Comparison of ENCODE assay signal across 8 mouse cellular contexts in genomic region chr7:24971261-24971971, GRCm38 (mm10). TPM values are rescaled to one million over a fixed set of nuclear protein-coding genes. Genes with fewer than 3 reads are reported as not detected.
DNase-seq lines count a peak whose midpoint lies in the region; ATAC-seq and TF ChIP-seq lines count a peak whose summit lies in the region.
"Had no signal": no experiment of that assay in that cellular context is flagged by ENCODE, and none has a peak within 500 bp of the region (broad histone marks: within the 10 kb centered on the region; RNA-seq: fewer than 3 reads in every experiment).

No protein-coding gene starts in this region.

- no peak overlapping the region; the same call in 1 of the 2 replicates for H3K9ac ChIP-seq in CH12.LX (ENCODE audit: insufficient read depth, low read depth)
- peak overlapping the region; percentile 72 for H3K9ac ChIP-seq in kidney, embryonic 15.5 days

- peak; percentile 25; the same call in 1 of the 2 replicates for ATAC-seq in granulocyte monocyte progenitor cell, adult 5-6 weeks (replicated peaks; ENCODE audit: poor library complexity, severe bottlenecking)
- ATAC-seq in kidney, embryonic 15.5 days (replicated peaks; ENCODE audit: low FRiP score): no peak

- TF ChIP-seq CTCF in CH12.LX (conservative IDR thresholded peaks at IDR 0.05 in 1 of 2, IDR thresholded peaks at IDR 0.05 in 1 of 2; ENCODE audit: low read depth in 2 of 2, low read length in 2 of 2): peak; percentile 23 to 75; a peak in 2 of 4 replicates

- H3K27ac ChIP-seq in CH12.LX (ENCODE audit: insufficient read depth, low read depth): no peak overlapping the region
- H3K27ac ChIP-seq in kidney, embryonic 15.5 days: 0 out of 2 replicates have a peak overlapping the region, but pooled peaks have one; percentile 77

- H3K9me3 ChIP-seq in CH12.LX (replicated peaks; ENCODE audit: low read length): no peaks in the 10 kb centered on the region
- no peaks in the 10 kb centered on the region for H3K9me3 ChIP-seq in kidney, embryonic 15.5 days (replicated peaks)

- no peak for TF ChIP-seq EP300 in CH12.LX (IDR thresholded peaks at IDR 0.05; ENCODE audit: low read length)

- TF ChIP-seq POLR2A in CH12.LX (IDR thresholded peaks at IDR 0.05; ENCODE audit: low read depth, low read length): no peak

- in situ Hi-C loops in CH12.LX (cut with MboI; ENCODE audit: low pct_ligation_motif_present, low pct_unique_long_range_greater_than_20kb, low sequenced_read_pairs): no loop called here

- DNase-seq in 3T3-L1 (ENCODE audit: low read depth, low spot score) (peak; percentile 73), CH12.LX (ENCODE audit: extremely low read depth) (peak; percentile 60)
- peak; percentile 71 for DNase-seq in cerebellum, adult 9-10 months
- DNase-seq in lung, postnatal 14 days: peak; percentile 46
- peak; percentile 79 for DNase-seq in retina, postnatal 1 day

- no peaks in the 10 kb centered on the region for H3K79me2 ChIP-seq in CH12.LX (replicated peaks; ENCODE audit: control insufficient read depth, extremely low read depth, insufficient read depth, poor library complexity, severe bottlenecking)

- 9% methylated on average over 19 of the region's 19 CpGs for WGBS in kidney, embryonic 15.5 days

- peaks cover 0 to 17% of the 10 kb centered on the region in 2 experiments for H3K36me3 ChIP-seq in CH12.LX (replicated peaks in 1 of 2; ENCODE audit: control insufficient read depth in 1 of 2, insufficient read depth in 1 of 2, low read length in 1 of 2)
- H3K36me3 ChIP-seq in kidney, embryonic 15.5 days: peaks cover 9% of the 10 kb centered on the region

- peak; percentile 54 for TF ChIP-seq RAD21 in CH12.LX (IDR thresholded peaks at IDR 0.05; ENCODE audit: low read depth, low read length)

- peak overlapping the region; percentile 62 to 87 (median 81) for H3K4me3 ChIP-seq in CH12.LX (replicated peaks in 1 of 3; ENCODE audit: low read depth in 2 of 3, low read length in 2 of 3, poor library complexity in 1 of 3)
- H3K4me3 ChIP-seq in kidney, embryonic 15.5 days (replicated peaks): peak overlapping the region; percentile 75

- peaks cover 16% of the 10 kb centered on the region for H3K27me3 ChIP-seq in CH12.LX (replicated peaks)
- H3K27me3 ChIP-seq in kidney, embryonic 15.5 days: no peaks in the 10 kb centered on the region

- peaks cover 5 to 27% of the 10 kb centered on the region in 2 experiments; a peak in 3 of 4 replicates for H3K4me1 ChIP-seq in CH12.LX (ENCODE audit: control insufficient read depth in 1 of 2, insufficient read depth in 2 of 2)
- peaks cover 5% of the 10 kb centered on the region for H3K4me1 ChIP-seq in kidney, embryonic 15.5 days

- H3K4me2 ChIP-seq in CH12.LX (ENCODE audit: insufficient read depth, low read depth, poor library complexity, severe bottlenecking): peak overlapping the region; percentile 76
- peak overlapping the region; percentile 78 for H3K4me2 ChIP-seq in kidney, embryonic 15.5 days

- dilution Hi-C loops in CH12.LX (cut with MboI; ENCODE audit: extremely low pct_ligation_motif_present, extremely low pct_unique_long_range_greater_than_20kb, low sequenced_read_pairs): no loop called here

TF ChIP-seq in CH12.LX, 34 proteins besides CTCF, POLR2A, EP300 and RAD21:
- TF ChIP-seq NELFE (IDR thresholded peaks at IDR 0.05; ENCODE audit: low read depth, low read length) (no peak), IRF4 (IDR thresholded peaks at IDR 0.05; ENCODE audit: low read depth, low read length) (0 out of 2 replicates have a peak, but pooled peaks have one; percentile 6), MYC (IDR thresholded peaks at IDR 0.05; ENCODE audit: low read depth, low read length) (no peak), PAX5 (IDR thresholded peaks at IDR 0.05; ENCODE audit: low read length) (no peak), CHD1 (IDR thresholded peaks at IDR 0.05; ENCODE audit: low read depth, low read length) (no peak), UBTF (IDR thresholded peaks at IDR 0.05; ENCODE audit: low read depth, low read length) (no peak), MEF2A (IDR thresholded peaks at IDR 0.05; ENCODE audit: borderline replicate concordance, low read depth, low read length) (no peak), ZNF384 (IDR thresholded peaks at IDR 0.05; ENCODE audit: low read depth, low read length) (no peak), ELF1 (IDR thresholded peaks at IDR 0.05; ENCODE audit: low read depth, low read length) (0 out of 2 replicates have a peak, but pooled peaks have one; percentile 21), USF1 (IDR thresholded peaks at IDR 0.05; ENCODE audit: low read depth, low read length) (no peak), SMC3 (IDR thresholded peaks at IDR 0.05; ENCODE audit: low read depth, low read length) (peak; percentile 66), RCOR1 (conservative IDR thresholded peaks at IDR 0.05; ENCODE audit: low read depth, low read length) (no peak), TBP (conservative IDR thresholded peaks at IDR 0.05; ENCODE audit: low read depth, low read length) (no peak), JUND (conservative IDR thresholded peaks at IDR 0.05; ENCODE audit: low read depth, low read length) (no peak), MAZ (IDR thresholded peaks at IDR 0.05; ENCODE audit: low read depth, low read length) (peak; percentile 74; the same call in 1 of the 2 replicates), TCF12 (IDR thresholded peaks at IDR 0.05; ENCODE audit: low read depth, low read length) (0 out of 2 replicates have a peak, but pooled peaks have one; percentile 28), NRF1 (IDR thresholded peaks at IDR 0.05; ENCODE audit: low read depth, low read length) (0 out of 2 replicates have a peak, but pooled peaks have one; percentile 15)

RNA-seq across cellular contexts. Expression of gene Rabac1, which starts 1.1 kb away (rescaled TPM):
- total RNA-seq in CH12.LX (2012; rRNA removed): 89.0 and 135 TPM in 2 replicates
- 64.4 and 70.5 TPM in 2 replicates for total RNA-seq in CH12.LX (2014; rRNA removed)
- 37.3 and 44.6 TPM in 2 replicates for polyA plus RNA-seq in CH12.LX (2012; ENCODE audit: insufficient read length, low read depth)
- 112 and 164 TPM in 2 replicates for total RNA-seq in granulocyte monocyte progenitor cell, adult 5-6 weeks (2014; fragmentation: Nextera tagmentation)
- 118 and 121 TPM in 2 replicates for total RNA-seq in granulocyte monocyte progenitor cell, adult 5-6 weeks (2017)
- 143 and 153 TPM in 2 replicates for polyA plus RNA-seq in kidney, embryonic 15.5 days (2015; fragmentation: Nextera tagmentation; extraction: Ambion mirVana)

RNA-seq across cellular contexts. Expression of gene Gm4881, which starts 27.1 kb away (rescaled TPM):
- total RNA-seq in CH12.LX (2012; rRNA removed) (not detected in 2 replicates), CH12.LX (2014; rRNA removed) (not detected in 2 replicates)
- polyA plus RNA-seq in CH12.LX (2012; ENCODE audit: insufficient read length, low read depth): not detected in 2 replicates
- total RNA-seq in granulocyte monocyte progenitor cell, adult 5-6 weeks (2014; fragmentation: Nextera tagmentation): not detected in 2 replicates
- total RNA-seq in granulocyte monocyte progenitor cell, adult 5-6 weeks (2017): not detected in 2 replicates
- polyA plus RNA-seq in kidney, embryonic 15.5 days (2015; fragmentation: Nextera tagmentation; extraction: Ambion mirVana): not detected in 2 replicates
- total RNA-seq: layer of hippocampus, postnatal 14 days had no signal

RNA-seq across cellular contexts. Expression of gene Atp1a3, which starts 34.3 kb away (rescaled TPM):
- total RNA-seq in CH12.LX (2012; rRNA removed): 0.08 and 0.17 TPM in 2 replicates
- not detected in 2 replicates for total RNA-seq in CH12.LX (2014; rRNA removed)
- 0.15 and 0.24 TPM in 2 replicates for polyA plus RNA-seq in CH12.LX (2012; ENCODE audit: insufficient read length, low read depth)
- 34.6 and 53.7 TPM in 2 replicates for total RNA-seq in granulocyte monocyte progenitor cell, adult 5-6 weeks (2014; fragmentation: Nextera tagmentation)
- 24.4 and 34.1 TPM in 2 replicates for total RNA-seq in granulocyte monocyte progenitor cell, adult 5-6 weeks (2017)
- 0.68 and 2.1 TPM in 2 replicates for polyA plus RNA-seq in kidney, embryonic 15.5 days (2015; fragmentation: Nextera tagmentation; extraction: Ambion mirVana)

Comparison
In these comparisons a context has a peak if more than half of its experiments do, and no peak if none do; other contexts are left out.
1. RNA of gene Atp1a3, which starts 34.3 kb away (total RNA-seq): 24.4 to 53.7 TPM in granulocyte monocyte progenitor cell, adult 5-6 weeks; 0.08 to 0.17 TPM in CH12.LX; every median in the first group is over 10 times any median in the second.
2. Peak in every context shown above with its lines, with median percentiles within 50 percentile points of each other: DNase-seq.